Comparison of ENCODE assay signal across 13 mouse cellular contexts in the genomic region with DNA sequence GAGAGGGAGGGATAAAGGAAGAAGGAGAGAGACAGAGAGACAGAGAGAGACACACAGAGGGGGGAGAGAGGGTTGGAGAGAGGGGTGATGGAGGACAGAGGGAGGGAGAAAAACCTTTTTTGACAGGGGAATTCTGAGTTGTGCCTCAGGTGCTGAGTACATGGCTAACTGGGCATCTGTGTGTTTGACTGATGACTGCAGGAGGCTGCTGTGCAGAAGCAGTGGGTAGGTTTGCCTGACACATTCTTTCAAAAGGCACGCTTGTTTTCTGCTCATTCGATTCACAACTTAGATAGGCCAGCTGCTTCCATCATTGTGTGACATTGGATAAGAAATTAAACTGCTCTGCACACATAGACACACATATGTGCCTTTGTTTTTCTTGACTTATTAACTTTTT.
"Had no signal": no experiment of that assay in that cellular context is flagged by ENCODE, and none has a peak within 500 bp of the region (broad histone marks: within the 10 kb centered on the region; RNA-seq: fewer than 3 reads in every experiment).

No protein-coding gene starts in this region.

- H3K4me1 ChIP-seq: kidney, embryonic 15.5 days; limb, embryonic 15.5 days; liver, embryonic 12.5 days had no signal

- H3K4me3 ChIP-seq: kidney, embryonic 15.5 days; left cerebral cortex, adult 2 months; limb, embryonic 15.5 days; liver, embryonic 12.5 days; neural tube, embryonic 15.5 days had no signal

- DNase-seq: kidney, adult 2 months; kidney, postnatal 14 days; lung, embryonic 14.5 days; lung, postnatal 10 days; lung, postnatal 4 days; midbrain, embryonic 14.5 days; thymus, postnatal 14 days had no signal

- H3K27ac ChIP-seq: kidney, embryonic 15.5 days; left cerebral cortex, adult 2 months; limb, embryonic 15.5 days; liver, embryonic 12.5 days; neural tube, embryonic 15.5 days; stomach, postnatal 0 days had no signal

- H3K4me2 ChIP-seq: kidney, embryonic 15.5 days; limb, embryonic 15.5 days; liver, embryonic 12.5 days; lung, embryonic 14.5 days; neural tube, embryonic 15.5 days had no signal

- H3K9ac ChIP-seq: kidney, embryonic 15.5 days; limb, embryonic 15.5 days; liver, embryonic 12.5 days; lung, embryonic 14.5 days; neural tube, embryonic 15.5 days had no signal

- H3K9me3 ChIP-seq: kidney, embryonic 15.5 days; limb, embryonic 15.5 days; liver, embryonic 12.5 days; neural tube, embryonic 15.5 days had no signal

- H3K27me3 ChIP-seq: kidney, embryonic 15.5 days; limb, embryonic 15.5 days; liver, embryonic 12.5 days; neural tube, embryonic 15.5 days had no signal

- ATAC-seq: liver, embryonic 12.5 days had no signal

- H3K36me3 ChIP-seq: kidney, embryonic 15.5 days; limb, embryonic 15.5 days; liver, embryonic 12.5 days; neural tube, embryonic 15.5 days had no signal
